Mouse (Mus musculus) cerebellum, adult (tissue): ENCODE data around the gene St3gal3.

ENCODE experiments used
- ATAC-seq: cut with Nextera tagmentation; 2 replicates; pipeline ENCODE4 v1.9.2; 2017; ENCODE audit warnings: mild to moderate bottlenecking, moderate library complexity, mixed read lengths; ENCODE audit not compliant: insufficient number of reproducible peaks, low FRiP score, low TSS enrichment

The St3gal3 gene

DNA sequence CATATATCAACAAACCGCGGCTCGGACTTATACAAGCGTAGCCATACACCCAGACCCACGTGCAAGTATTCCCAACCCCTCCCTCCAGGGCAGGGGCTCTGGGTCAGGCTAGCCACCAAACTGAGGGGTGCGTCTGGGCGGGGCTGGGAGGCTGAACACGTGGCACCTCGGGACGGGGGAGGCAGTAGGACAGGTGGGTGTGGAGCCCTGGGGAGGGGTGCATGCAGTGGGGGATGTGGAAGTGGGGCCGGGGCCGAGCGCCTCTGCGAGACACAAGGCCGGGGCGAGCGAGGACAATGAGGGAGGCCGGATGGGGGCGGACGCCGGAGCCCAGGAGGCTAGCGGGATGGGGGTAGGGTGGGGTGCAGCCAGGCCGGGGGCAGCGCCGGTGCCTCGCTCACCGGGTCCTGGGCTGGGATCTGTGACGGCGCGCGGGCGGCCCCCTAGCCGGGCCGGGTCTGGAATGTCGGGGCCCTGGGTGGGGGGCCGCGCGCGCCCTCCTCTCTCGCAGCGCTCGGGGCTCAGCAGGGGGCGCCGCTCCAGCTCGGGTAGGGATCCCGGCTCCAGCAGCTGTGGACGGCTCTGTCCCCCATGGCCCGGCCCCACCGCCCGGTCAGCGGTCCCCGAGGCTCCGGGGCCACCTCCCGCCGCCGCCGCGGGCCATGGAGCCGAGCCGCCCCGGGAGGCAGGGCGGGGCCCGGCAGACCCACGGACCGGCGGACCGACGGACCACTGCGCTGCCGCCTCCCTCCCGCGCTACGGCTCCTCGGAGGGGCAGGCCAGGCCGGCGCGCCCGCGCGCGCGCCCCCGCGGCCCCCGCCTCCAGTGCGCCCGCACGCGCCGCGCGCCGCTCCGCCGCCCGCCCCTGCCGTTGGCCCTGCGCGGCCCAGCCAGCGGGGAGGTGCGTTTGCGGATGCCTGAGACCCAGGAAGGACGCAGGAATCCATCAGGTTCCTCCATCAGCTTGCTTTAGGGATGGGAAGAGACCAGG, 251.7 kb downstream of the St3gal3 start, which contains the start of gene B4galt2:
TSS of gene B4galt2 (minus strand) at position 787 of the 991 bp plus-strand sequence.
- ATAC-seq, result no peak
